Comparison of ENCODE assay signal across 18 mouse cellular contexts in genomic region chr15:80087406-80088012, GRCm38 (mm10). TPM values are rescaled to one million over a fixed set of nuclear protein-coding genes. Genes with fewer than 3 reads are reported as not detected.
DNase-seq lines count a peak whose midpoint lies in the region; ATAC-seq lines count a peak whose summit lies in the region.
"Had no signal": no experiment of that assay in that cellular context is flagged by ENCODE, and none has a peak within 500 bp of the region (broad histone marks: within the 10 kb centered on the region; RNA-seq: fewer than 3 reads in every experiment).

No protein-coding gene starts in this region.

- ATAC-seq in liver, embryonic 11.5 days (replicated peaks; ENCODE audit: low FRiP score) = peak; percentile 79
- ATAC-seq in megakaryocyte-erythroid progenitor cell, adult 5-6 weeks (replicated peaks; ENCODE audit: low FRiP score, low TSS enrichment, poor library complexity, severe bottlenecking) = peak; percentile 67
- ATAC-seq: forebrain, embryonic 16.5 days; inflammation-experienced regulatory T-cells, adult 6 months; midbrain, embryonic 16.5 days had no signal

- H3K27ac ChIP-seq in liver, embryonic 11.5 days (ENCODE audit: low read depth, low read length) = peak overlapping the region; percentile 62
- H3K27ac ChIP-seq: heart, embryonic 15.5 days had no signal

- peak overlapping the region; percentile 19 for H3K4me2 ChIP-seq in liver, embryonic 11.5 days
- H3K4me2 ChIP-seq: heart, embryonic 15.5 days; lung, embryonic 14.5 days had no signal

- H3K9ac ChIP-seq in liver, embryonic 11.5 days (ENCODE audit: low read depth, low read length) = peak overlapping the region; percentile 23; the same call in 1 of the 2 replicates
- H3K9ac ChIP-seq: heart, embryonic 15.5 days; lung, embryonic 14.5 days had no signal

- H3K27me3 ChIP-seq in liver, embryonic 11.5 days (replicated peaks; ENCODE audit: control insufficient read depth, insufficient read depth, low read length) = peaks cover 13% of the 10 kb centered on the region

- 58% methylated on average over 9 of the region's 9 CpGs for WGBS in liver, embryonic 11.5 days

- H3K9me3 ChIP-seq in liver, embryonic 11.5 days (ENCODE audit: control insufficient read depth, low read length) = peaks cover 4% of the 10 kb centered on the region
- H3K9me3 ChIP-seq: heart, embryonic 15.5 days had no signal

- no peak overlapping the region for H3K4me3 ChIP-seq in liver, embryonic 11.5 days (ENCODE audit: low read depth, low read length)
- H3K4me3 ChIP-seq: heart, embryonic 15.5 days had no signal

- peaks cover 13% of the 10 kb centered on the region for H3K4me1 ChIP-seq in liver, embryonic 11.5 days (replicated peaks; ENCODE audit: control insufficient read depth, insufficient read depth, low read length)

- DNase-seq in lung, postnatal 25 days (ENCODE audit: low spot score) = peak; percentile 53
- DNase-seq in lung, postnatal 10 days = no peak
- peak; percentile 84 for DNase-seq in c-Kit-positive CD71-positive TER-119-negative erythroid progenitor cells, embryonic 14.5 days (ENCODE audit: low read depth)
- no peak for DNase-seq in liver, embryonic 11.5 days (ENCODE audit: low spot score)
- DNase-seq in layer of hippocampus, adult 11-12 months (ENCODE audit: low spot score) = no peak
- DNase-seq in left cerebral cortex, adult 11 months (ENCODE audit: low spot score) = no peak
- DNase-seq: cerebellum, adult 8-10 months; embryo, embryonic 11 days; heart, adult 18-20 months; kidney, adult 9 months; kidney, postnatal 4 days; left cerebral cortex, postnatal 4 days; lung, embryonic 14.5 days had no signal

- no peaks in the 10 kb centered on the region; the same call in 1 of the 2 replicates for H3K36me3 ChIP-seq in liver, embryonic 11.5 days (ENCODE audit: control insufficient read depth, insufficient read depth, low read length)
- H3K36me3 ChIP-seq: heart, embryonic 15.5 days had no signal

RNA-seq across cellular contexts. Expression of gene Syngr1, which starts 3.6 kb away (rescaled TPM):
- 32.2 and 38.6 TPM in 2 replicates for polyA plus RNA-seq in liver, embryonic 11.5 days (2014; fragmentation: Nextera tagmentation; extraction: Ambion mirVana)
- 12.7 and 18.1 TPM in 2 replicates for total RNA-seq in megakaryocyte-erythroid progenitor cell, adult 5-6 weeks (2014; fragmentation: Nextera tagmentation)
- 5.9 and 7.0 TPM in 2 replicates for total RNA-seq in megakaryocyte-erythroid progenitor cell, adult 5-6 weeks (2017)

RNA-seq across cellular contexts. Expression of gene Rpl3, which starts 4.2 kb away (rescaled TPM):
- polyA plus RNA-seq in liver, embryonic 11.5 days (2014; fragmentation: Nextera tagmentation; extraction: Ambion mirVana) = 1,449 and 1,469 TPM in 2 replicates
- total RNA-seq in megakaryocyte-erythroid progenitor cell, adult 5-6 weeks (2014; fragmentation: Nextera tagmentation) = 2,690 and 2,775 TPM in 2 replicates
- total RNA-seq in megakaryocyte-erythroid progenitor cell, adult 5-6 weeks (2017) = 3,160 and 3,275 TPM in 2 replicates

RNA-seq across cellular contexts. Expression of gene Tab1, which starts 45.4 kb away (rescaled TPM):
- polyA plus RNA-seq in liver, embryonic 11.5 days (2014; fragmentation: Nextera tagmentation; extraction: Ambion mirVana) = 25.9 and 28.7 TPM in 2 replicates
- 34.4 and 68.3 TPM in 2 replicates for total RNA-seq in megakaryocyte-erythroid progenitor cell, adult 5-6 weeks (2014; fragmentation: Nextera tagmentation)
- total RNA-seq in megakaryocyte-erythroid progenitor cell, adult 5-6 weeks (2017) = 13.8 and 20.4 TPM in 2 replicates

Comparison
In these comparisons a context has a peak if more than half of its experiments do, and no peak if none do; other contexts are left out.
1. DNase-seq: peak in lung, postnatal 25 days (single experiment) and c-Kit-positive CD71-positive TER-119-negative erythroid progenitor cells, embryonic 14.5 days (single experiment); none in lung, postnatal 10 days (single experiment), liver, embryonic 11.5 days (single experiment), layer of hippocampus, adult 11-12 months (single experiment) and left cerebral cortex, adult 11 months (single experiment).